Mouse (Mus musculus) liver, embryonic 11.5 days (tissue): Measurements from ENCODE around the gene 4933430I17Rik. TPM values are rescaled to one million over a fixed set of nuclear protein-coding genes. Genes with fewer than 3 reads are reported as not detected.

ENCODE experiments used
- ATAC-seq: fragments of 200-750 bp; cut with Nextera tagmentation; replicated peaks from 2 replicates; pipeline ENCODE4 v1.8.0; 2017; ENCODE audit warnings: moderate number of reproducible peaks, mild to moderate bottlenecking, moderate TSS enrichment, moderate library complexity; ENCODE audit not compliant: low FRiP score
- DNase-seq: peaks from one replicate; pipeline ENCODE4 v3.0.0-alpha.2; 2017; ENCODE audit warnings: low spot score
- H3K27ac ChIP-seq: fragments of 300-500 bp; sonication (generic); 2 replicates; pipeline ENCODE4 v1.5.1; 2014; ENCODE audit warnings: mild to moderate bottlenecking, low read depth, low read length, control low read depth
- H3K27me3 ChIP-seq: fragments of 300-500 bp; sonication (generic); replicated peaks from 2 replicates; pipeline ENCODE4 v1.6.1; 2014; ENCODE audit warnings: low read length, mixed read lengths; ENCODE audit not compliant: control insufficient read depth, insufficient read depth
- H3K36me3 ChIP-seq: fragments of 300-500 bp; sonication (generic); 2 replicates; pipeline ENCODE4 v1.6.1; 2014; ENCODE audit warnings: mild to moderate bottlenecking, low read length, moderate library complexity, mixed read lengths; ENCODE audit not compliant: control insufficient read depth, insufficient read depth
- H3K4me1 ChIP-seq: fragments of 300-500 bp; sonication (generic); replicated peaks from 2 replicates; pipeline ENCODE4 v1.6.1; 2014; ENCODE audit warnings: low read length, mixed read lengths; ENCODE audit not compliant: control insufficient read depth, insufficient read depth
- H3K4me2 ChIP-seq: fragments of 300-500 bp; sonication (generic); 2 replicates; pipeline ENCODE4 v1.6.1; 2014; ENCODE audit warnings: mild to moderate bottlenecking, control low read depth, moderate library complexity
- H3K4me3 ChIP-seq: fragments of 300-500 bp; sonication (generic); 2 replicates; pipeline ENCODE4 v1.5.1; 2014; ENCODE audit warnings: low read depth, low read length, control low read depth
- H3K9ac ChIP-seq: fragments of 300-500 bp; sonication (generic); 2 replicates; pipeline ENCODE4 v1.6.1; 2014; ENCODE audit warnings: low read depth, low read length, control low read depth
- H3K9me3 ChIP-seq: fragments of 300-500 bp; sonication (generic); 2 replicates; pipeline ENCODE4 v1.6.1; 2016; ENCODE audit warnings: low read length, inconsistent platforms, mixed read lengths; ENCODE audit not compliant: control insufficient read depth
- WGBS: fragments of 180-500 bp; shearing (Covaris S2); extraction: QIAGEN DNeasy Blood & Tissue Kit; methylation state at CpG from one replicate; pipeline ENCODE4 v1.1.7; 2014; 5-methylcytosine and 5-hydroxymethylcytosine counted together
- polyA plus RNA-seq: library from polyadenylated mRNA; unstranded; fragments of >200 nt; fragmentation: Nextera tagmentation; extraction: Ambion mirVana; gene quantifications from 2 replicates; pipeline ENCODE4 v1.2.1, GENCODE M21; 2014

4933430I17Rik gene
- polyA plus RNA-seq, 1 experiment from 2014 or later, result 0.36 TPM

DNA sequence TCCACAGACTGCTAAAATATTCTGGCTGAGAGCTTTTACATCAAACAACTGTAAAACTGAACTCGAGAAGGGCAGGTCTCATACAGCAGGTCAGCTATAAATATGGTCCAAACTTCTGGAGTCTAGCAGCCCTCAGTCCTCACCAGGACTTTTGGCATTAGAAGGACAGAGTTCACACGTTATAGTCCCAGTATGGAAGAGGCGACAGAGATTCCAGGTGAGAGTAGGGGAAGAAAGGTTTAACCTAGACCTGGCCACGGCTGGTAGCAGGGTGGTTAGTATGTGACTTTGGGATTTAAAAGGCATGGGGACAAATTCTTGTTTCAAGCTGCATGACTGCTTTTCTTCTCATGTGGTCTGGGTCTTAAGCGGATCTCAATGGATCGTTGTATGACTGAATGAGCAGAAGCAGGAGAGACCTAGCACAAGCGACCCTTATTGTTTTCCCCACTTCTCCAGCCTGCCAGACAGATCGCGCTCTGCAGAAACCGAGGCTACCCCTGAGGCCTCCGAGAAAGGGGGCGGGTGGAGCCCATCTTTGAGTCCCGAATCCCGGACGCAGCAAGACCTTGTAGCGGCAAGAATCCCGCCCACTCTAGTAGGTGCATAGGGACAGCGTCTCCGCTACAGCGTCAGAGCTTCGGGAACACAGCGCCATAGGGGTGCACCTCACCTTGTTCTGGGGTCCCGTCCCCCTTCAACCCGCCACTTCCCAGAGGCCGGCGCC lies 5.9 kb upstream of the 4933430I17Rik start:
- H3K4me1 ChIP-seq, result peaks cover 32% of the 10 kb centered on the region
- H3K9me3 ChIP-seq, result no peaks in the 10 kb centered on the region
- H3K4me3 ChIP-seq, result peak overlapping the region; percentile 85
- ATAC-seq, result peak; percentile 29
- no peak for DNase-seq
- H3K27me3 ChIP-seq, result no peaks in the 10 kb centered on the region
- H3K4me2 ChIP-seq, result peak overlapping the region; percentile 77
- 3% methylated on average over 26 of the region's 26 CpGs for WGBS
- H3K27ac ChIP-seq, result peak overlapping the region; percentile 93
- H3K9ac ChIP-seq, result peak overlapping the region; percentile 93
- peaks cover 14% of the 10 kb centered on the region for H3K36me3 ChIP-seq

DNA sequence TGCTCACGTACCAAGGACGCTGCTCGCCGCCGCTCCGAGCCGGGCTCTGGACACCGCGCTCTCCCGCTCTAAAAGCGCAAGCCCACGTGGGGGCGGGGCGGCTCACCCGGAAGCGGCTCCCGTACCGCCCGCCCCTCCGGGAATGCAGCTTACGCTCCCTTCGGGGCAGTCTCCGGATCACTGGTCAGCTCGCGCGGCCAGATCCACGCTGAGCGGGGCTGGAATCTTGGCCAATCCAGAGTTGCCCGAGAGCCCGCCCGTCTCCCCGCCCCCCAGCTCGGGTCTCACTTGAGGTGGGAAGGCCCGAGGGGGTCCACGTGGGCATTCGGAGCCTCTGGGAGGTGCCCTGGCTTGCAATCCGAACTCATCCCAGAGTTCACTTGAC lies 5.3 kb upstream of the 4933430I17Rik start, which contains the start of gene Alad:
Gene Alad (minus strand): TSS at position 70 of the 385 bp plus-strand sequence.
- H3K9ac ChIP-seq, result peak within 1 kb of the TSS; percentile 93
- peak within 1 kb of the TSS; percentile 77 for H3K4me2 ChIP-seq

DNA sequence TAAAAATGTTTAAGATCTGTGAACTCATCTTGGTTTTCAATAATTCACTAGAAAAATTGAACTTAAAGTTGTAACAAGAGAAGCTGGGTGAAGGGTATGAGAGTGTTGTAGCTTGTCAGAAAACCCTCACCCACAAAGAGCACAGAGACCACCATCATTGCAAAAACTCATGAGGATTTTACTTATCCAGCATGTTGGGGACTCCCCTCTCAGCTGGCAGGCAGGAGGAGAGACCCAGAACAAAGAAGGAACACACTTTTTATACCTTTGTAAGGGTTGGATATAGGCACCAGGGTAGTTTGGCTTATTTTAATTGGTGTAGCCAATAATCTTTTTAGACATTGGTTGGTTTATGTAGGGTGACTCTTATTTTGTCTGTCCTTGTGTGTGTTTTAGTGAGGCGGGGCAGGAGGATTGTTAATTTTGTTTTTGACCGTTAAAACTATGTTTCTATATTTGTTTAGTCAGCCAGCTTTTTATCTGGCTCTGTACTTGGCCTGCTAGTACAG lies 4.2 kb upstream of the 4933430I17Rik start:
- Histone ChIP-seq H3K36me3 (peaks cover 11% of the 10 kb centered on the region), H3K4me3 (no peak overlapping the region), H3K9ac (no peak overlapping the region), H3K9me3 (no peaks in the 10 kb centered on the region), H3K27ac (peak overlapping the region; percentile 93; the same call in 1 of the 2 replicates), H3K4me2 (peak overlapping the region; percentile 77), H3K27me3 (no peaks in the 10 kb centered on the region), H3K4me1 (peaks cover 32% of the 10 kb centered on the region)
- DNase-seq (no peak), ATAC-seq (no peak)
- 79% methylated on average over 2 of the region's 2 CpGs for WGBS

More for the DNA sequence above, 5.3 kb upstream of the 4933430I17Rik start, which contains the start of gene Alad:
- under 1% methylated on average over 37 of the region's 37 CpGs for WGBS
- Histone ChIP-seq H3K4me1 (peaks cover 32% of the 10 kb centered on the region), H3K27me3 (no peaks in the 10 kb centered on the region), H3K9me3 (no peaks in the 10 kb centered on the region), H3K4me3 (peak within 1 kb of the TSS; percentile 85), H3K36me3 (peaks cover 14% of the 10 kb centered on the region), H3K27ac (peak within 1 kb of the TSS; percentile 93)
- peak; percentile 86 for DNase-seq
- peak; percentile 64 for ATAC-seq

DNA sequence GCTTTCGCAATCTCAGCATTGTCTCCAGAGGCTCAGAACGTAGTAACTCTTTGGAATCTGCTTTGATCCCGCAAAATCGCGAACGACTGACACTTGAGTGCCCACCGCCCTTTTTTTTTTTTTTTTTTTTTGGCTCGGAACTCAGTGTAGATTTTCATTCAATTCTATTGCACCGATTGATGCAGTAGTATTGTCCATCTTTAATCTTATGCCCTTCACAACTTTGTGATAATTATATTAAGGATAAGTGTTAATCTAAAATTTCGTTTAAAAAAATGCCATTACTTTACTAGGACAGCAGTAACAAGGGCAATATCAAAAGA lies 281 bp downstream of the 4933430I17Rik start:
- 2% methylated on average over 10 of the region's 10 CpGs for WGBS
- Histone ChIP-seq H3K27ac (no peak overlapping the region; the same call in 1 of the 2 replicates), H3K4me2 (peak overlapping the region; percentile 76), H3K9me3 (no peaks in the 10 kb centered on the region), H3K36me3 (peaks cover 11% of the 10 kb centered on the region), H3K9ac (no peak overlapping the region), H3K4me3 (peak overlapping the region; percentile 82), H3K27me3 (no peaks in the 10 kb centered on the region), H3K4me1 (peaks cover 6% of the 10 kb centered on the region)
- no peak for DNase-seq
- no peak for ATAC-seq

DNA sequence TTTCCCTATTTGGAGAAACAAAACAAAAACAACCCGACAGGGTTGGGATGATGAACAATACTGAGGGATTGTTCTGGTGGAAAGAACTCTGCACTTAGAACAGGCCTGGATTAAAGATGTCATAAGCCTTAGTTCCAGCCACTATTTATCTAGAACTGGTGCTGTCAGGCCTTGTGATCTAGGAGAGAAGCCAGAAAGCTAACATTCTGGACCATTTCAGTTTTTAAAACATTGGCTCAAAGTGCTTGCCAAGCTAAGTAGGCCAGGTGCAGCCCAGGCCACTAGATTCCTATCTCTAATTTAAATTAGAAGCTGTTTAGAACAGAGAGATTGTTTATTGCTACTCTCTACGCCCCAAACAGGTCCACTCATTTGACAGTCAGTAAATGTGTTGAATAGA lies 1.1 kb downstream of the 4933430I17Rik start:
- Histone ChIP-seq H3K4me1 (peaks cover 10% of the 10 kb centered on the region), H3K4me2 (no peak overlapping the region), H3K4me3 (no peak overlapping the region), H3K27ac (no peak overlapping the region), H3K36me3 (peaks cover 11% of the 10 kb centered on the region), H3K9me3 (no peaks in the 10 kb centered on the region), H3K9ac (no peak overlapping the region), H3K27me3 (no peaks in the 10 kb centered on the region)
- DNase-seq, result no peak
- ATAC-seq, result no peak
- 61% methylated on average over 2 of the region's 2 CpGs for WGBS

DNA sequence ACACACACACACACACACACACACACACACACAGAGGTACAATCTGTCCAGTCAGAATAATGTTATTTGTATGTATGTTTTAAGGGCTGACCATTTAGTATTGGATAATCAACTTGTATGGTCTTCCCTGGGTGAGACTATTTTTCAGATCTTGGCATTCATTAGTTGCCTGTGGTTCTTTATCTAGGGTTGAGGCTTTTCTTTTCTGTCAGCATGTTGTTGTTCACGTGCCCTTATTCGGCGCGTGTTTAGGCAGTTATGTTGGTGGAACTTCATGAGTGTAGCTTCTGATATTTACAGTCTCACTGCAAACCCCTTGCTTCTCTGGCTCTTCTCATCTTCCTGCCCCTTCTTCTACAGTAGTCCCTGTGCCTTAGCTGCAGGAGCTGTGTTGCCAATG lies 2.5 kb downstream of the 4933430I17Rik start:
- no peaks in the 10 kb centered on the region for H3K27me3 ChIP-seq
- H3K9ac ChIP-seq, result no peak overlapping the region
- peaks cover 6% of the 10 kb centered on the region for H3K36me3 ChIP-seq
- no peaks in the 10 kb centered on the region for H3K9me3 ChIP-seq
- H3K27ac ChIP-seq, result no peak overlapping the region
- WGBS, result 54% methylated on average over 4 of the region's 4 CpGs
- peaks cover 10% of the 10 kb centered on the region for H3K4me1 ChIP-seq
- ATAC-seq, result no peak
- no peak overlapping the region for H3K4me2 ChIP-seq
- DNase-seq, result no peak
- no peak overlapping the region for H3K4me3 ChIP-seq

DNA sequence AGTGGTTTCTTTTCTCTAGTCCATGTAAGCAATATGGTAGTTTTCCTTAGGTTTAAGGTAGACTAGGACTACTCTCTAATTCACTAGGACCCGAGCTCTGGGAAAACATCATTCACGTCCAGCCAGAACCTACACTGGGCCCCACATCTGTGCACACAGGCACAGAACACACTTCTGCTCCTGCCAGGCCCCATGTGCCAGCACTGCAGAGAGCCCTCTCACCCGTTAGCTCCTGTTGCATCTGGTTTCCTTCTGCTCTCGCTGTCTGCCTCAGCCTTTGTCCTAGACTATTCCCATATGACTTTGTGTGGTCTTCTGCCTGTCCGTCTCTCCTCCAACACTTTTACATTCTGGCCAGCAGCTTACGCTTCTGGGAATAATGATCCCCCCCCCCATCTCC lies 8.6 kb downstream of the 4933430I17Rik start:
- H3K36me3 ChIP-seq, result no peaks in the 10 kb centered on the region
- peaks cover 4% of the 10 kb centered on the region; the same call in 1 of the 2 replicates for H3K4me1 ChIP-seq
- H3K27me3 ChIP-seq, result no peaks in the 10 kb centered on the region
- no peaks in the 10 kb centered on the region for H3K9me3 ChIP-seq
- DNase-seq (no peak), ATAC-seq (no peak)
- no peak overlapping the region for H3K27ac ChIP-seq
- no peak overlapping the region for H3K9ac ChIP-seq
- 78% methylated on average over 6 of the region's 6 CpGs for WGBS
- H3K4me3 ChIP-seq, result no peak overlapping the region
- H3K4me2 ChIP-seq, result no peak overlapping the region

DNA sequence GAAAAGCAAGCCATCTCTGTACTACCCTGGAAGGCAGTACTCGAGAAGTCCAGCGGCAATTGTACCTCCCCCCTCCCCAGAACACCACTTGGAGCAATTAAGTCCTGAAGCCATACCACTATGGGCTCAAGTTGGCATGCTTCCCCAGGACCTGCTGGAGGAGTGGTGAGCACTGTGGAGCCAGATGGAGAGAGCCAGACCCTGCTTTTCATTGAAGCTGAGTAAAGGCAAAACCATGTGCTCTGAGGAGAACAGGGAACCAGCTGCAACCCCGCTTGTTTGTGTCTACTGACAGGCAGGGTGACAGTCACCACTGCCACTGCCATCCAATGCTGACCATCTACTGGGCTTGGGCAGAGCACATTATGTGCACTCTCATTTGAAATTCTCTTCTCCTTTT lies 16.6 kb downstream of the 4933430I17Rik start:
- no peak overlapping the region for H3K9ac ChIP-seq
- WGBS, result 84% methylated on average over 3 of the region's 3 CpGs

DNA sequence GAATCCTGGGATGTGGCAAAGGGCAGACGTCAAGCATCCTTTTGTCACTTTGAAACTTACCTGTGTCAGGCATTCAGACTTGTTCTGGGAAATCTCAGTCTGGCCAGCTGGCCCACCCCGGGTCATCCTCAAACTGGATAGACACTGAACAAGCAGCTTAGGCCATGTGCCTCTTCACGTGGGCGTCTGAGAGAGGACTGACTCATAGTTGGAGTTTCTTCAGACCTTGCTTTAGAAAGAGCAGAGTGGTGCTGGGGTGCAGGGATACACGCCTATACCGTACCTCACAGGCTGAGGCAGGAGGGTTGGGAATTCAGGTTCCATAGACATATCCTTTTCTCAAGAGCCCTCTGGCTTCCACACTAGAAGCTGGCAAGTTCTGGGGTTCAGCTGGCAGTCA lies 18.6 kb downstream of the 4933430I17Rik start:
- no peak overlapping the region for H3K9ac ChIP-seq
- 80% methylated on average over 6 of the region's 6 CpGs for WGBS
- H3K36me3 ChIP-seq, result no peaks in the 10 kb centered on the region
- H3K4me2 ChIP-seq, result no peak overlapping the region
- no peak for DNase-seq
- H3K27me3 ChIP-seq, result no peaks in the 10 kb centered on the region
- no peaks in the 10 kb centered on the region for H3K9me3 ChIP-seq
- no peak overlapping the region for H3K4me3 ChIP-seq
- no peak for ATAC-seq
- H3K4me1 ChIP-seq, result no peaks in the 10 kb centered on the region
- no peak overlapping the region for H3K27ac ChIP-seq

More for the DNA sequence above, 16.6 kb downstream of the 4933430I17Rik start:
- no peaks in the 10 kb centered on the region for H3K9me3 ChIP-seq
- DNase-seq (no peak), ATAC-seq (no peak)
- no peaks in the 10 kb centered on the region for H3K27me3 ChIP-seq
- H3K36me3 ChIP-seq, result no peaks in the 10 kb centered on the region
- H3K27ac ChIP-seq, result no peak overlapping the region
- H3K4me1 ChIP-seq, result no peaks in the 10 kb centered on the region
- H3K4me3 ChIP-seq, result no peak overlapping the region
- H3K4me2 ChIP-seq, result no peak overlapping the region
